Mouse (Mus musculus) c-Kit-negative CD71-positive TER-119-positive erythroid progenitor cells, embryonic 14.5 days (primary cell): ENCODE data around the gene Mrvi1.

ENCODE experiments used
- DNase-seq: peaks from one replicate; pipeline ENCODE4 v3.0.0-alpha.2; 2013; ENCODE audit warnings: low read depth, low spot score

Mrvi1 gene

DNA sequence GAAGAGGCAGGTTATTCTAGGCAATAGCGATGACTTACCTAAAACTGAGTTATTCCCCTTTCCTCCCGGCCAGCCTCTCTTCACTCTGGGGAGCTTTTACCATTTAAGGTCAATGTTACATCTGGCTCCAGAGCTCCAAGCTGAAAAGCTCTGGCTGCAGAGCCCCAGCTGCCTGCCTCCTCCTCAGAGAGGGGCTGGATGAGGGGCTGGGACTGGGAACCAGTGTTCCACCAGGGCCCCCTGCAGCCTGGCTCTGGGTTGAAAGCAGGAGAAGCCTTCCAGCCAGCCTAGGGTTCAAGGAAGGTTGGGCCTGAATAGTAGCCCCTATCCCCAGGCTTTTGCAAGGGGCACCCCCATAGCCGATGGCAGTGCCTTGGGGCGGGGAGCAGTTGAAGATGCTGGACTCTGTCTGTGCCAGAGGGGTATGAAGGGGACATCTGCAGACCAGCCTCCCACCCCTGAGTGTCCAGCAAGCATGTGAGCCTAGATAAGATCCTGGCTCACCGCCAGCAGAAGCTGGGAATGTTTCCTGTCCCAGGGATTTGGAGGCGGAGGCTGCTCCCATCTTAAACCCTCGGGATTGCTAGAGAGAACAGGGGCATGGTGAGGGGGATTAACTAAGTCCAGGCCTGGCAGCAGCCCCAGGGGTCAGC, at the start of gene Mrvi1:
Gene Mrvi1, minus strand, starts transcription at position 409 of the 653 bp plus-strand sequence.
- DNase-seq, result no peak

GRCm38 (mm10) chr7:111029046-111029553, 46.8 kb upstream of the Mrvi1 start:
- DNase-seq, result no peak

- DNase-seq, result peak; percentile 91
Observed at GRCm38 (mm10) chr7:111028281-111029045, 46.2 kb upstream of the Mrvi1 start, which contains the start of gene Ctr9. TSS of gene Ctr9 (plus strand) at chr7:111028951.

- DNase-seq, result no peak
Observed at GRCm38 (mm10) chr7:111024912-111025311, 42.7 kb upstream of the Mrvi1 start.

DNA sequence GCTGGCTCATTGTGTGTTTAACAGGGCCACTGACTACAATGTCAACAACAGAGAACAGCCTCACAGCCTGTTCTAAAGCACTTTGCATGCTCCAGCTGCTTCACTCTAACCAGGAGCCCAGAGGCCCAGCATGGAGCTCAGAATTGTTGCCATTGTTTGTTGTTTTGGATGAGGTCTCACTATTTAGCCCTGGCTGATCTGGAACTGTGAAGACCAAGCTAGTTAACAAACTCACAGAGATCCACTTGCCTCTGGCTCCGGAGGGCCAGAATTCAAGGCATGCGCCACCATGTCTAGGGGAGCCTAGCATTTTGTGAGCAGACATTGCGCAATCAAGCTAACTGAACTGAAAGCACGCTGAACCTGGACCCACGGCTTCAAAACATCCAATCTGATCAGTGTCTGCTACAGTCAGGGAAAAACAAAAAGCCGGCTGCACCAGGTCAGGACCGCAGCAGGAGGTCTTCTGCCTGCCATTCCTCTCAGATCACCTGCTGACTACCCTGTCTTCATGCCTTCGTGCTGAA, 41.9 kb upstream of the Mrvi1 start:
- no peak for DNase-seq

- no peak for DNase-seq
Observed at GRCm38 (mm10) chr7:111020814-111021213, 38.6 kb upstream of the Mrvi1 start.

GRCm38 (mm10) chr7:111016921-111017320, 34.7 kb upstream of the Mrvi1 start:
- DNase-seq, result no peak

- no peak for DNase-seq
Observed at GRCm38 (mm10) chr7:111015731-111016130, 33.5 kb upstream of the Mrvi1 start.

DNA sequence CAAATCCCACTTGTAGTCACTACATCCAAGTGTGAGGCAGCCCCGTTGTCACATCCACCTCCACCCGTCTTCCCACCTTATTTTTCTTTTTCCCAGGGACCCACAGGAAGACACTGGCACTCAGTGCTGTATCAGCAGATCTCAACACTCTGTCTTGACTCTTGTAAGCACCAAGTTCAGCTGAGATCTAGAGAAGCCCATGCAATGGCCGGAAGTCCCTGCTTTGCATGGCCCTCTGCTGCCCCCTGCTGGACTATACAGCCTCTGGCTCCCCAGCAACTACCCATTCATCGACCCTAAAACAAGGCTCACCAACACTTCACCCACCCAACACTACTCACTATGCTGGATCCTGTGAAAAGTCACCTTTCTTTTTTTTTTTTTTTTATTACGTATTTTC, 32.6 kb upstream of the Mrvi1 start:
- DNase-seq, result peak; percentile 67

GRCm38 (mm10) chr7:111014039-111014605, 31.9 kb upstream of the Mrvi1 start:
- no peak for DNase-seq

- DNase-seq, result peak; percentile 57
Observed at GRCm38 (mm10) chr7:111004136-111004840, 22.0 kb upstream of the Mrvi1 start.

DNA sequence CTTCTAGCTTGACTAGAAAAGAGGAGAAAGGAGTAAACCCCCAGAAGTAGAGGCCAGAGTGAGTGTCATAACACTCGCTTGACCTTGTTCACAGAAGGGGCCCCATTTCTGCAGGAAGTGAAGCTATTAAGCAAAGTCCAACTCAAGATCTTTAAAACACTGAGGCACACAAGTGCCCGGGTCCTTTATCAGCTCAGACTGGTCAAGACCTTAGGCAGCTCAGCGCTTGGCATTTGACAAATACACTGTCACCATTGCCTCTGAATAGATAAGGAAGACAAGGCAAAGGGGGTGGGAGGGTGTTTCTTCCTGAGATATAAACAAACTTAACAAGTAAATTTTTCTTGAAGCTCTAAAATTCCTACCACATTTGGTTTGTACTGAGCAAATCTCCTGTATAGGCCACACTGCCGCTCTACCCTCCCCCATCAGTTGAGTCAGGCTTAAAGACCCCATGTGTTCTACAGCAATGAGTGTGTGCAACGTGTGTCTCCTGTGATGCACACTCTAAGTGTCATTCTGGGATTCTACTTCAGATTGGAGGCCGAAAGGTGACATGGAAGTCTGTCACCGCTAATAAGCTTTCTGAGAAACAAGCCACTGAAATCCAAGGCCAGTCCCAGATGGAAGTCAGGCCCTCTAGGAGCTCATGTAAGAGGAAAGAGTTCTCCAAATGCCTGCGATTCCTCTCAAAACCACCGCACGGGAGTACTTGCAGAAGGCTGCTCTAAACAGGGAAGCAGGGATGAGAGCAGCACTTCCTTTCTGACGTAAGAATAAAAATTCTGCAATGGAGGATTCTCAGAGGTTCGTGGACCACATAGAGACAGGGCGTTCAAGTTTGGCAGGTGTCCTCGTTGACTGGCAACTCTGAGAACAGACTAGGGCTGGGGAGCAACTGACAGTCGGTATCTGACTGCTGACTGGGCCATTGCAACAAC, 16.9 kb upstream of the Mrvi1 start:
- DNase-seq, result no peak

DNA sequence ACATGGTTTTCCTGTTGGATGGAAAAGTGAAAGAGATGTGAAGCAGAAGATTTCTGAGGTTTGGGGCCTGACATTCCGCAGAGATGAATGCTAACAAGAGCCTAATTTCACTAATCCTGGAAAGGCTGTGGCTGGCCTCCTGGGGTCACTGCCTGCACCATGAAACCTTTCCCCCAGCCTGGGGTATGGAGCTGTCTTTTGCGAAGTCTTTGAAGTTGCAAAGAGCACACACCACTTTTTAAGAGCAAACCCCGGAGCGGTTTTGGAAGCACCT, 8.9 kb upstream of the Mrvi1 start:
- DNase-seq, result no peak

DNA sequence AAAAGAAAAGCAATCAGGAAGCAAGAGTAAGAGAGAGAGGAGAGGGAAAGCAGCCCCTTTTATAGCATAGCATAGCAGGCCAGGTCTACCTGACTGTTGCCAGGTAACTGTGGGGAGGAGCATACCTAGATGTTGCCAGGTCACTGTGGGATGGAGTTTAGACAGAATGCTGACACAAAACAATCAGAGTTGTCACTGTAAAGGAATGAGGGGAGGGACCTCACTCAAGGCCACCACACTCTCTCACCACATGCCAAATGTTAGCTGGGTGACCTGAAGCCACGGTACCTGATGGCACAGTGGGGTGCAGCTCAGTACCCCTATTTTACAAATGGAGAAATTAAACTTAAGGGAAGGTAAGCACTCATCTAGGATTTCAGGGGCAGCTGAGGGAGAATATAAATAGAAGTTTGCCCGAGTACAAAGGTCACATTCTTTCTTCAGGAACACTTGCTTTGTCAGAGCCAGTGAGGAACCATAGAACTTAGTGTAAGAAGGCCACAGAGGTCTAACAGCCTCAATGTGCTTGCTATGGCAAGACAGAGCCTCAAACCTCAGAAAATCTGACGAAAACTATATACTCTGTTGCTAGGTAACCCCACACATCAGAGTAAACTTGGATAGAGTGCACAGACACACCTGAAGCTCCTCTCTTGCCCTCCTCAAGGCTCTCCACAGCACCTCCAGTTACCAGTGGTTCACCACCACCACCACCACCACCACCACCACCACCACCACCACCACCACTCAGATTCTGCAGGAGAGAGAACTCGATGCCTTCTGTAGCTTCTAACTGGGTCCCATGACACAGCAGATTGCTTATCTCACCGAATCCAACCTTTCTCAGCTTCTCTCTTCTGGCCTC, 8.3 kb upstream of the Mrvi1 start:
- no peak for DNase-seq

DNA sequence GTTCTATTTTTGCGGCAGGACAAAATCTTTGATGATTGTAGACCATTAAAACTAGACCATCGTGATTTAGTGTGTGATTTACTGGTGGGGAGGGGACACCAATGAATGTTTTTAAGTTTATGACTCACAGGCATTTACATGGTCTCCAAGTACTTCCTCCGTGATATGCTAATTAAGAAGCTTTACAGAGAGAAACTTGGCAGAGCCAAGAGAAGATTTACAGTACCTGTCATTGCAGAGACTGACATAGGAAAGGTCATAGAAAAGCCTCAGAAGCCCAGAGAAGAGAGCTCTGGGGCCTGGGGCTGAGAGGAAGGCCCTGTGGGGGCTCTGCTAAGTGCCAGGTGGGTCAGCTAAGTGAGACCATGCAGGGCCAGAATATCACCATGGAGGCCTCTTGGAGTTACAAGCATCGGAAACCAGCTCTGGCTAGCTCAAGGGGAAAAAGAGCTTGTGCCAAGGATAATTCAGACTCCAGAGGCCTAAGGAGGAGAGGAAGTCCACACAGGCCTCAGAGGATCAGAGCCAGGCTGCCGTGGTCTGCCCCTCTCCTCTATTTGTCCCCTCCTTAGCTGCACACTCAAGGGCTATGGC, 7.1 kb upstream of the Mrvi1 start:
- DNase-seq, result no peak

DNA sequence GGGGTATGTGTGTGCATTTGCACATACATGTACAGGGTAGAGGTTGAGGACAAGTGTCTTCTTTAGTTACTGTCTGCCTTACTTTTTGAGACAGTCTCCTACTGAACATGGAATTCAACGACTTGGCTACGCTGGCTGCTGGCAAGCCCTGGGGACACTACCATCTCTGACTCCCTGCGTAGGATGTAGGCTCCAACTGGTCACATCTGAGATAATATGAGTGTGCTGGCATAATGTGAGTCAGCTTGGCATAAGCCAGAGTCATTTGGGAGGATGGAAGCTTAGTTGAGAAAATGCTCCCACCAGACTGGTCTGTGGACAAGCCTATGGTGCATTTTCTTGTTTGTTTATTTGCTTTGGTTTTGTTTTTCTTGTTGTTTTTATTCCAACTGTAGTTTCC, 5.8 kb upstream of the Mrvi1 start:
- no peak for DNase-seq

GRCm38 (mm10) chr7:110985581-110986265, 3.5 kb upstream of the Mrvi1 start:
- no peak for DNase-seq

DNA sequence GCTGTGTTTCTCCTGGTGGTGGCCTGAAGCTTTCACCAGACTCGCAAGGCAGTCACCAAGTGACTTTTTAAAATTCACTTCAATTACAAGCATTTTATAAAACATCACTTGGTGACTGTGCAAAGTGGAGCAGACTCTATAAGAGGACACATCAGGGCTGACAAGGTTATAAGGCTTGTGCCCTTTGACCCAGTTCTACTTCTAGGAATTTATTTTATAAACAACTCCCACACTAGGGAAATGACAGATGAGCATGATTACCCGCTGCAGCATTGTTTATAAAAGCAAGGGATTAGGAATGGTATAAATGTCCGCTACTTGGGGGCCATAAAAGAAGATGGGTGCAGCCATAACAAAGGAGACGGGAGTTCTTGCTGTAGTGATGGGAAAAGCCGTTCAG, 1.4 kb upstream of the Mrvi1 start:
- DNase-seq, result no peak

DNA sequence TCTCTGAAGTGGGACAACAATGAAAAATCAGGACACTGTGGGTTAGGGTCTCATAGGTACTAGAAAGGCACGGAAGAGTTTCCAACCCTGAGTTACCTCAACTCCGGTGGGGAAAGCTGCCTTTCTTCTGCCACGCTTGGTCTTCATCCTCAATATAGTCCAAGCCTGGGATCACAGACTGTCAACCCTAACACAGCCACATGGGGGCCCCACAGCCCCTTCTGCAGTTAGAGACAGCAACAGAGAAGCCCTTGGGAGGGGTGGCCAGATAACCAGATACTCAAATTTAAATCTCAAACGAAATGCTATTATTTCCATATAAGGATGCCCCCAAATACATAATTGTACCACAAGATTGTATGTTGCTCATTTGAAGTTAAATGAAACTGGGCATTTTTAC, 503 bp upstream of the Mrvi1 start:
- no peak for DNase-seq
